Mouse (Mus musculus) liver, embryonic 16.5 days (tissue): Measurements from ENCODE around the gene Unc45b. TPM values are rescaled to one million over a fixed set of nuclear protein-coding genes. Genes with fewer than 3 reads are reported as not detected.
"Not testable (repeated sequence)": the region's sequence is repeated elsewhere in the genome, so short reads cannot be mapped to it uniquely, and the experiment has no call there.

Experiments
- ATAC-seq: fragments of 200-750 bp; cut with Nextera tagmentation; 2 replicates; pipeline ENCODE4 v1.8.0; 2017; ENCODE audit warnings: low read depth, mild to moderate bottlenecking, moderate number of reproducible peaks, moderate library complexity
- H3K27ac ChIP-seq: fragments of 300-500 bp; sonication (generic); 2 replicates; pipeline ENCODE4 v1.5.1; 2014; ENCODE audit warnings: mild to moderate bottlenecking, low read length
- H3K27me3 ChIP-seq: fragments of 300-500 bp; sonication (generic); 2 replicates; pipeline ENCODE4 v1.6.1; 2014; ENCODE audit warnings: low read depth, low read length, mixed read lengths; ENCODE audit not compliant: control insufficient read depth, insufficient read depth
- H3K36me3 ChIP-seq: fragments of 300-500 bp; sonication (generic); 2 replicates; pipeline ENCODE4 v1.6.1; 2014; ENCODE audit warnings: mild to moderate bottlenecking; ENCODE audit not compliant: control insufficient read depth, insufficient read depth
- H3K4me1 ChIP-seq: fragments of 300-500 bp; sonication (generic); 2 replicates; pipeline ENCODE4 v1.6.1; 2014; ENCODE audit warnings: low read depth, low read length, mixed read lengths; ENCODE audit not compliant: control insufficient read depth
- H3K4me2 ChIP-seq: fragments of 300-500 bp; sonication (generic); 2 replicates; pipeline ENCODE4 v1.6.1; 2014; ENCODE audit warnings: low read depth, low read length, mixed read lengths
- H3K4me3 ChIP-seq: fragments of 300-500 bp; sonication (generic); 2 replicates; pipeline ENCODE4 v1.5.1; 2014; ENCODE audit warnings: low read depth, mild to moderate bottlenecking, low read length
- H3K9ac ChIP-seq: fragments of 300-500 bp; sonication (generic); 2 replicates; pipeline ENCODE4 v1.6.1; 2014; ENCODE audit warnings: low read depth, low read length
- H3K9me3 ChIP-seq: fragments of 300-500 bp; sonication (generic); replicated peaks from 2 replicates; pipeline ENCODE4 v1.6.1; 2016; ENCODE audit warnings: low read length; ENCODE audit not compliant: control insufficient read depth
- WGBS: fragments of 180-500 bp; shearing (Covaris S2); extraction: QIAGEN DNeasy Blood & Tissue Kit; methylation state at CpG from one replicate; pipeline ENCODE4 v1.1.7; 2014; ENCODE audit not compliant: insufficient replicate concordance; 5-methylcytosine and 5-hydroxymethylcytosine counted together
- polyA plus RNA-seq: library from polyadenylated mRNA; unstranded; fragments of >200 nt; fragmentation: Nextera tagmentation; extraction: Ambion mirVana; gene quantifications from 2 replicates; pipeline ENCODE4 v1.2.1, GENCODE M21; 2015

Unc45b gene
- polyA plus RNA-seq, 1 experiment from 2014 or later: 2.4 TPM

- H3K36me3 ChIP-seq: no peaks in the 10 kb centered on the region
- H3K9me3 ChIP-seq: no peaks in the 10 kb centered on the region
- H3K4me2 ChIP-seq: no peak overlapping the region
- H3K9ac ChIP-seq: no peak overlapping the region
- ATAC-seq: no peak
- no peak overlapping the region for H3K27ac ChIP-seq
- peaks cover 72% of the 10 kb centered on the region for H3K27me3 ChIP-seq
- no peak overlapping the region for H3K4me3 ChIP-seq
- H3K4me1 ChIP-seq: no peaks in the 10 kb centered on the region; the same call in 1 of the 2 replicates
- 34% methylated on average over 3 of the region's 3 CpGs for WGBS
Measured at GRCm38 (mm10) chr11:82929633-82929950, 19.2 kb downstream of the Unc45b start.

- H3K36me3 ChIP-seq, H3K9ac ChIP-seq, H3K27ac ChIP-seq, ATAC-seq, H3K9me3 ChIP-seq, H3K4me1 ChIP-seq: not testable (repeated sequence)
- Histone ChIP-seq H3K27me3 (peaks cover 77% of the 10 kb centered on the region), H3K4me3 (peak overlapping the region; percentile 42), H3K4me2 (peak overlapping the region; percentile 62)
- 2% methylated on average over 77 of the region's 85 CpGs for WGBS
Measured at GRCm38 (mm10) chr11:82930391-82930955, 20.1 kb downstream of the Unc45b start.

- Histone ChIP-seq H3K27me3 (peaks cover 84% of the 10 kb centered on the region), H3K4me3 (peak overlapping the region; percentile 42), H3K4me2 (peak overlapping the region; percentile 62)
- not testable (repeated sequence) for H3K9ac ChIP-seq, H3K9me3 ChIP-seq, ATAC-seq, H3K27ac ChIP-seq, H3K36me3 ChIP-seq, H3K4me1 ChIP-seq
- 4% methylated on average over 41 of the region's 63 CpGs for WGBS
Measured at GRCm38 (mm10) chr11:82931161-82931560, 20.8 kb downstream of the Unc45b start.

GRCm38 (mm10) chr11:82931671-82932450 lies 21.5 kb downstream of the Unc45b start:
- Histone ChIP-seq H3K4me3 (peak overlapping the region; percentile 47), H3K4me2 (peak overlapping the region; percentile 62), H3K27me3 (peaks cover 86% of the 10 kb centered on the region), H3K9ac (peak overlapping the region; percentile 20; the same call in 1 of the 2 replicates)
- not testable (repeated sequence) for H3K36me3 ChIP-seq, ATAC-seq, H3K9me3 ChIP-seq, H3K4me1 ChIP-seq, H3K27ac ChIP-seq
- WGBS: under 1% methylated on average over 95 of the region's 119 CpGs

- Histone ChIP-seq H3K27me3 (peaks cover 83% of the 10 kb centered on the region), H3K4me1 (no peaks in the 10 kb centered on the region; the same call in 1 of the 2 replicates), H3K27ac (no peak overlapping the region), H3K4me3 (peak overlapping the region; percentile 47), H3K9ac (no peak overlapping the region), H3K36me3 (no peaks in the 10 kb centered on the region), H3K4me2 (peak overlapping the region; percentile 62), H3K9me3 (no peaks in the 10 kb centered on the region)
- ATAC-seq: no peak
- 3% methylated on average over 29 of the region's 29 CpGs for WGBS
Measured at GRCm38 (mm10) chr11:82933186-82933585, 22.8 kb downstream of the Unc45b start.

- H3K27ac ChIP-seq: no peak overlapping the region
- H3K27me3 ChIP-seq: peaks cover 2% of the 10 kb centered on the region; the same call in 1 of the 2 replicates
- WGBS: 53% methylated on average over 6 of the region's 6 CpGs
- no peak overlapping the region for H3K9ac ChIP-seq
- H3K9me3 ChIP-seq: no peaks in the 10 kb centered on the region
- H3K4me2 ChIP-seq: no peak overlapping the region
- H3K36me3 ChIP-seq: no peaks in the 10 kb centered on the region
- no peak overlapping the region for H3K4me3 ChIP-seq
- no peak for ATAC-seq
- H3K4me1 ChIP-seq: no peaks in the 10 kb centered on the region
Measured at GRCm38 (mm10) chr11:82943336-82943735, 33.0 kb downstream of the Unc45b start.

GRCm38 (mm10) chr11:82945636-82946035 lies 35.3 kb downstream of the Unc45b start:
- no peak overlapping the region for H3K4me2 ChIP-seq
- no peak overlapping the region for H3K4me3 ChIP-seq
- 36% methylated on average over 2 of the region's 2 CpGs for WGBS
- ATAC-seq: no peak
- H3K27ac ChIP-seq: no peak overlapping the region
- H3K9me3 ChIP-seq: no peaks in the 10 kb centered on the region
- H3K36me3 ChIP-seq: no peaks in the 10 kb centered on the region
- H3K9ac ChIP-seq: no peak overlapping the region
- peaks cover 9% of the 10 kb centered on the region for H3K27me3 ChIP-seq
- no peaks in the 10 kb centered on the region for H3K4me1 ChIP-seq

GRCm38 (mm10) chr11:82947457-82947856 lies 37.1 kb downstream of the Unc45b start:
- H3K27me3 ChIP-seq: peaks cover 25% of the 10 kb centered on the region
- ATAC-seq: no peak

GRCm38 (mm10) chr11:82949036-82949435 lies 38.7 kb downstream of the Unc45b start:
- H3K9ac ChIP-seq: no peak overlapping the region
- WGBS: 52% methylated on average over 9 of the region's 9 CpGs
- H3K4me1 ChIP-seq: no peaks in the 10 kb centered on the region; the same call in 1 of the 2 replicates
- H3K9me3 ChIP-seq: no peaks in the 10 kb centered on the region
- H3K27me3 ChIP-seq: peaks cover 30% of the 10 kb centered on the region
- no peak overlapping the region for H3K4me3 ChIP-seq
- no peak for ATAC-seq
- no peak overlapping the region for H3K27ac ChIP-seq
- H3K4me2 ChIP-seq: no peak overlapping the region
- no peaks in the 10 kb centered on the region for H3K36me3 ChIP-seq

More at GRCm38 (mm10) chr11:82947457-82947856, 37.1 kb downstream of the Unc45b start:
- Histone ChIP-seq H3K9me3 (no peaks in the 10 kb centered on the region), H3K36me3 (no peaks in the 10 kb centered on the region), H3K4me1 (no peaks in the 10 kb centered on the region; the same call in 1 of the 2 replicates), H3K27ac (no peak overlapping the region), H3K9ac (no peak overlapping the region), H3K4me2 (no peak overlapping the region), H3K4me3 (no peak overlapping the region)
- 55% methylated on average over 4 of the region's 4 CpGs for WGBS
